Mouse (Mus musculus) midbrain, embryonic 15.5 days (tissue): ENCODE measurements at regions not wholly inside any gene's neighbourhood (a gene's known extent, or its start where the extent isn't known, plus 50 kb on each side); places are given as distances from the start of the nearest gene placed in this dataset.
A peak's percentile ranks its signal among the peaks of the same experiment; 100 is the strongest.

ENCODE experiments used
- ATAC-seq: fragments of 200-750 bp; cut with Nextera tagmentation; replicated peaks from 2 replicates; pipeline ENCODE4 v1.8.0; 2017; ENCODE audit warnings: moderate TSS enrichment
- H3K27ac ChIP-seq: fragments of 300-500 bp; sonication (generic); 2 replicates; pipeline ENCODE4 v1.5.1; 2015; ENCODE audit warnings: mild to moderate bottlenecking, inconsistent platforms
- H3K27me3 ChIP-seq: fragments of 300-500 bp; sonication (generic); replicated peaks from 2 replicates; pipeline ENCODE4 v1.6.1; 2015; ENCODE audit warnings: inconsistent platforms
- H3K36me3 ChIP-seq: fragments of 300-500 bp; sonication (generic); replicated peaks from 2 replicates; pipeline ENCODE4 v1.6.1; 2015; ENCODE audit warnings: inconsistent platforms
- H3K4me1 ChIP-seq: fragments of 300-500 bp; sonication (generic); 2 replicates; pipeline ENCODE4 v1.6.1; 2015; ENCODE audit warnings: inconsistent platforms
- H3K4me2 ChIP-seq: fragments of 300-500 bp; sonication (generic); 2 replicates; pipeline ENCODE4 v1.6.1; 2015; ENCODE audit warnings: inconsistent platforms, mild to moderate bottlenecking, moderate library complexity
- H3K4me3 ChIP-seq: fragments of 300-500 bp; sonication (generic); 2 replicates; pipeline ENCODE4 v1.5.1; 2015; ENCODE audit warnings: mild to moderate bottlenecking, inconsistent platforms
- H3K9ac ChIP-seq: fragments of 300-500 bp; sonication (generic); 2 replicates; pipeline ENCODE4 v1.6.1; 2015; ENCODE audit warnings: mild to moderate bottlenecking, inconsistent platforms
- H3K9me3 ChIP-seq: fragments of 300-500 bp; sonication (generic); 2 replicates; pipeline ENCODE4 v1.6.1; 2016; ENCODE audit warnings: inconsistent platforms
- WGBS: fragments of 180-500 bp; shearing (Covaris S2); methylation state at CpG from one replicate; pipeline ENCODE4 v1.1.7; 2015; ENCODE audit warnings: mixed read lengths; 5-methylcytosine and 5-hydroxymethylcytosine counted together

GRCm38 (mm10) chr1:76641181-76641711, 873.6 kb downstream of the Epha4 start:
- no peaks in the 10 kb centered on the region for H3K27me3 ChIP-seq
- H3K4me1 ChIP-seq = no peaks in the 10 kb centered on the region
- no peak overlapping the region for H3K27ac ChIP-seq
- 79% methylated on average over 3 of the region's 3 CpGs for WGBS
- H3K4me2 ChIP-seq = no peak overlapping the region
- no peak for ATAC-seq
- no peak overlapping the region for H3K4me3 ChIP-seq
- H3K9me3 ChIP-seq = no peaks in the 10 kb centered on the region
- H3K9ac ChIP-seq = no peak overlapping the region
- H3K36me3 ChIP-seq = no peaks in the 10 kb centered on the region

GRCm38 (mm10) chr1:76642703-76643102, 872.2 kb downstream of the Epha4 start:
- Histone ChIP-seq H3K4me1 (no peaks in the 10 kb centered on the region), H3K27me3 (no peaks in the 10 kb centered on the region), H3K9ac (no peak overlapping the region), H3K4me2 (no peak overlapping the region), H3K27ac (no peak overlapping the region), H3K4me3 (no peak overlapping the region), H3K36me3 (no peaks in the 10 kb centered on the region), H3K9me3 (no peaks in the 10 kb centered on the region)
- no peak for ATAC-seq
- WGBS = 74% methylated on average over 6 of the region's 6 CpGs

- WGBS = 67% methylated on average over 3 of the region's 3 CpGs
- Histone ChIP-seq H3K4me3 (no peak overlapping the region), H3K27me3 (no peaks in the 10 kb centered on the region), H3K9me3 (no peaks in the 10 kb centered on the region), H3K36me3 (no peaks in the 10 kb centered on the region), H3K9ac (no peak overlapping the region), H3K4me1 (no peaks in the 10 kb centered on the region), H3K4me2 (no peak overlapping the region), H3K27ac (no peak overlapping the region)
- no peak for ATAC-seq
Observed at GRCm38 (mm10) chr1:76644895-76645294, 870.0 kb downstream of the Epha4 start.

- 65% methylated on average over 1 of the region's 1 CpGs for WGBS
- no peaks in the 10 kb centered on the region for H3K9me3 ChIP-seq
- H3K4me1 ChIP-seq = no peaks in the 10 kb centered on the region
- ATAC-seq = no peak
- H3K36me3 ChIP-seq = no peaks in the 10 kb centered on the region
- no peak overlapping the region for H3K4me2 ChIP-seq
- no peak overlapping the region for H3K4me3 ChIP-seq
- H3K27ac ChIP-seq = no peak overlapping the region
- H3K27me3 ChIP-seq = no peaks in the 10 kb centered on the region
- no peak overlapping the region for H3K9ac ChIP-seq
Observed at GRCm38 (mm10) chr1:76654826-76655225, 860.1 kb downstream of the Epha4 start.

GRCm38 (mm10) chr1:76658228-76658627, 856.7 kb downstream of the Epha4 start:
- no peaks in the 10 kb centered on the region for H3K4me1 ChIP-seq
- no peak for ATAC-seq
- H3K9me3 ChIP-seq = no peaks in the 10 kb centered on the region
- no peaks in the 10 kb centered on the region for H3K36me3 ChIP-seq
- no peak overlapping the region for H3K27ac ChIP-seq
- no peak overlapping the region for H3K4me2 ChIP-seq
- no peaks in the 10 kb centered on the region for H3K27me3 ChIP-seq
- WGBS = 86% methylated on average over 4 of the region's 4 CpGs
- H3K4me3 ChIP-seq = no peak overlapping the region
- no peak overlapping the region for H3K9ac ChIP-seq

GRCm38 (mm10) chr1:76660146-76660545, 854.7 kb downstream of the Epha4 start:
- no peak for ATAC-seq
- no peaks in the 10 kb centered on the region for H3K27me3 ChIP-seq
- H3K9ac ChIP-seq = no peak overlapping the region
- 88% methylated on average over 3 of the region's 3 CpGs for WGBS
- H3K27ac ChIP-seq = no peak overlapping the region
- H3K36me3 ChIP-seq = no peaks in the 10 kb centered on the region
- H3K4me1 ChIP-seq = no peaks in the 10 kb centered on the region
- no peak overlapping the region for H3K4me2 ChIP-seq
- H3K4me3 ChIP-seq = no peak overlapping the region
- H3K9me3 ChIP-seq = no peaks in the 10 kb centered on the region

- Histone ChIP-seq H3K27ac (no peak overlapping the region), H3K9me3 (no peaks in the 10 kb centered on the region), H3K27me3 (no peaks in the 10 kb centered on the region), H3K4me2 (no peak overlapping the region), H3K4me3 (no peak overlapping the region), H3K4me1 (no peaks in the 10 kb centered on the region), H3K9ac (no peak overlapping the region), H3K36me3 (no peaks in the 10 kb centered on the region)
- no peak for ATAC-seq
- WGBS = 91% methylated on average over 4 of the region's 4 CpGs
Observed at GRCm38 (mm10) chr1:76664381-76664780, 850.5 kb downstream of the Epha4 start.

GRCm38 (mm10) chr1:76676836-76677235, 838.1 kb downstream of the Epha4 start:
- WGBS = 65% methylated on average over 6 of the region's 6 CpGs
- no peak overlapping the region for H3K4me2 ChIP-seq
- no peaks in the 10 kb centered on the region for H3K36me3 ChIP-seq
- no peaks in the 10 kb centered on the region for H3K4me1 ChIP-seq
- no peaks in the 10 kb centered on the region for H3K9me3 ChIP-seq
- no peak overlapping the region for H3K4me3 ChIP-seq
- H3K27ac ChIP-seq = no peak overlapping the region
- ATAC-seq = no peak
- H3K27me3 ChIP-seq = no peaks in the 10 kb centered on the region
- no peak overlapping the region for H3K9ac ChIP-seq

GRCm38 (mm10) chr1:76705556-76705955, 809.3 kb downstream of the Epha4 start:
- no peak for ATAC-seq
- no peak overlapping the region for H3K27ac ChIP-seq

GRCm38 (mm10) chr1:76717639-76718292, 797.1 kb downstream of the Epha4 start:
- H3K36me3 ChIP-seq = no peaks in the 10 kb centered on the region
- no peak for ATAC-seq

More at GRCm38 (mm10) chr1:76705556-76705955, 809.3 kb downstream of the Epha4 start:
- no peaks in the 10 kb centered on the region for H3K4me1 ChIP-seq
- H3K4me2 ChIP-seq = no peak overlapping the region
- no peak overlapping the region for H3K4me3 ChIP-seq
- no peak overlapping the region for H3K9ac ChIP-seq
- H3K27me3 ChIP-seq = no peaks in the 10 kb centered on the region
- 47% methylated on average over 2 of the region's 2 CpGs for WGBS
- no peaks in the 10 kb centered on the region for H3K9me3 ChIP-seq
- no peaks in the 10 kb centered on the region for H3K36me3 ChIP-seq

GRCm38 (mm10) chr1:76724453-76724852, 790.4 kb downstream of the Epha4 start:
- no peaks in the 10 kb centered on the region for H3K9me3 ChIP-seq
- no peak overlapping the region for H3K4me3 ChIP-seq
- H3K36me3 ChIP-seq = no peaks in the 10 kb centered on the region
- no peak for ATAC-seq
- 71% methylated on average over 3 of the region's 3 CpGs for WGBS
- no peak overlapping the region for H3K27ac ChIP-seq
- no peaks in the 10 kb centered on the region for H3K4me1 ChIP-seq
- no peak overlapping the region for H3K4me2 ChIP-seq
- H3K9ac ChIP-seq = no peak overlapping the region
- no peaks in the 10 kb centered on the region for H3K27me3 ChIP-seq

More at GRCm38 (mm10) chr1:76717639-76718292, 797.1 kb downstream of the Epha4 start:
- 0 out of 2 replicates have a peak overlapping the region, but pooled peaks have one; percentile 48 for H3K27ac ChIP-seq
- no peaks in the 10 kb centered on the region for H3K9me3 ChIP-seq
- H3K27me3 ChIP-seq = no peaks in the 10 kb centered on the region
- 32% methylated on average over 11 of the region's 11 CpGs for WGBS
- no peak overlapping the region for H3K4me2 ChIP-seq
- peaks cover 4% of the 10 kb centered on the region; the same call in 1 of the 2 replicates for H3K4me1 ChIP-seq
- H3K9ac ChIP-seq = no peak overlapping the region
- H3K4me3 ChIP-seq = no peak overlapping the region

GRCm38 (mm10) chr1:76737003-76737402, 777.9 kb downstream of the Epha4 start:
- no peaks in the 10 kb centered on the region for H3K36me3 ChIP-seq
- H3K4me1 ChIP-seq = no peaks in the 10 kb centered on the region
- no peak overlapping the region for H3K27ac ChIP-seq
- no peak overlapping the region for H3K9ac ChIP-seq
- ATAC-seq = no peak
- WGBS = 52% methylated on average over 1 of the region's 1 CpGs
- H3K27me3 ChIP-seq = no peaks in the 10 kb centered on the region
- no peak overlapping the region for H3K4me2 ChIP-seq
- H3K9me3 ChIP-seq = no peaks in the 10 kb centered on the region
- H3K4me3 ChIP-seq = no peak overlapping the region

GRCm38 (mm10) chr1:76737663-76738062, 777.2 kb downstream of the Epha4 start:
- H3K9ac ChIP-seq = no peak overlapping the region
- H3K27ac ChIP-seq = no peak overlapping the region
- no peak overlapping the region for H3K4me3 ChIP-seq
- no peaks in the 10 kb centered on the region for H3K36me3 ChIP-seq
- no peak for ATAC-seq
- H3K4me1 ChIP-seq = no peaks in the 10 kb centered on the region
- no peaks in the 10 kb centered on the region for H3K9me3 ChIP-seq
- no peak overlapping the region for H3K4me2 ChIP-seq
- H3K27me3 ChIP-seq = no peaks in the 10 kb centered on the region
- whole genome bisulfite sequencing = 90% methylated on average over 2 of the region's 2 CpGs
